Mouse (Mus musculus) G1E (cell line): ENCODE data around the gene Lrmda.

Experiments
- CTCF ChIP-seq: IDR thresholded peaks from 2 replicates; pipeline ENCODE4 v1.5.1; 2012; ENCODE audit warnings: low read depth, low read length, inconsistent platforms, mixed read lengths
- GATA1 ChIP-seq: IDR thresholded peaks from 2 replicates; pipeline ENCODE4 v1.6.1; 2012; ENCODE audit warnings: borderline replicate concordance, low read length, inconsistent platforms, mixed read lengths
- GATA2 ChIP-seq: IDR thresholded peaks from 2 replicates; pipeline ENCODE4 v1.6.1; 2012; ENCODE audit warnings: low read depth, low read length, inconsistent platforms, borderline replicate concordance
- POLR2AphosphoS5 ChIP-seq: IDR thresholded peaks from 2 replicates; pipeline ENCODE4 v1.6.1; 2012; ENCODE audit warnings: low read depth, low read length, inconsistent platforms; ENCODE audit not compliant: insufficient replicate concordance
- TAL1 ChIP-seq: conservative IDR thresholded peaks from 2 replicates; pipeline ENCODE4 v1.6.1; 2012; ENCODE audit warnings: low read depth, low read length, inconsistent platforms, mixed read lengths

DNA sequence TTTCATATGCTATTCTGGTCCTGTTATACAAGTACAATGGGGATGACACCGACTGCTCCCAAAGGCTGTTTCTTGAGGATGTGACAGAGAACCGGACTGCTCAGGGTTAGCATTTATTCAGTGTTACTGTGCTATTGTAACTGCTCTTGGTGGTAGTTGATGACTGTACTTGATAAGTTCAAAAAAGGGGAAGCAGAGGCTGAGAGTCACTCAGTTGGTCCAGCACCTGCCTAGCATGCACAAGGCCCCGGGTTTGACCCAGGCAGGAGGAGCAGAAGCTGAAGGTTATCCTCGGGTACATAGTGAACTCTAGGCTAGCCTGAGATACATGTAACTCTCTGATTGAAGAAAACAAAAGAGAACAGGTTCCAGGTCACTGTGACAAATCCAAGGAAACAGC is 4.0 kb downstream of the Lrmda start:
- no peak for TF ChIP-seq CTCF
- TF ChIP-seq POLR2AphosphoS5: no peak
- TF ChIP-seq GATA2: no peak
- no peak for TF ChIP-seq TAL1
- no peak for TF ChIP-seq GATA1
